Mouse (Mus musculus) lung, postnatal 14 days (tissue): ENCODE results near the gene Hoxa6.

Experiments
- DNase-seq: peaks from one replicate; pipeline ENCODE4 v3.0.0; 2021

Gene Hoxa6

DNA sequence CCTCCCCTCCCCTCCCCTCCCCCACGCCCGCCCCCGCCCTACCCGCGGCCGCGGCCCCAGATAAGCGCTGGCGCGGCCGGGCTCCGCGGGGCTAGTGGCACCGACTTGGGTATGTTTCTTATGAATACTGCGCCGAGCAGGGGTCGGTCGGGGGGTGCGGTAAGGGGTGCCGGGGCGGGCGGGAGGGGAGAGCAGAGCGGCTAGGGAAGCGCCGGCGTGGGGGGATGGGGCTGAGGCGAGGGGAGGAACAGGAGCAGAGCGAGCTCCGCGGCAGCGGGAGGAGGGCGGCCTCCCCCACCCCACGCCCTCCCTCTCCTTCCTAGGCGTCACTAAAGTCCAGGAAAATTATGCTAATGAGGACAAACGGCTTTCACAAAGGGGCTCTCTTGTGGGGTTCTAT, 32.7 kb downstream of the Hoxa6 start:
- DNase-seq: peak; percentile 75

DNA sequence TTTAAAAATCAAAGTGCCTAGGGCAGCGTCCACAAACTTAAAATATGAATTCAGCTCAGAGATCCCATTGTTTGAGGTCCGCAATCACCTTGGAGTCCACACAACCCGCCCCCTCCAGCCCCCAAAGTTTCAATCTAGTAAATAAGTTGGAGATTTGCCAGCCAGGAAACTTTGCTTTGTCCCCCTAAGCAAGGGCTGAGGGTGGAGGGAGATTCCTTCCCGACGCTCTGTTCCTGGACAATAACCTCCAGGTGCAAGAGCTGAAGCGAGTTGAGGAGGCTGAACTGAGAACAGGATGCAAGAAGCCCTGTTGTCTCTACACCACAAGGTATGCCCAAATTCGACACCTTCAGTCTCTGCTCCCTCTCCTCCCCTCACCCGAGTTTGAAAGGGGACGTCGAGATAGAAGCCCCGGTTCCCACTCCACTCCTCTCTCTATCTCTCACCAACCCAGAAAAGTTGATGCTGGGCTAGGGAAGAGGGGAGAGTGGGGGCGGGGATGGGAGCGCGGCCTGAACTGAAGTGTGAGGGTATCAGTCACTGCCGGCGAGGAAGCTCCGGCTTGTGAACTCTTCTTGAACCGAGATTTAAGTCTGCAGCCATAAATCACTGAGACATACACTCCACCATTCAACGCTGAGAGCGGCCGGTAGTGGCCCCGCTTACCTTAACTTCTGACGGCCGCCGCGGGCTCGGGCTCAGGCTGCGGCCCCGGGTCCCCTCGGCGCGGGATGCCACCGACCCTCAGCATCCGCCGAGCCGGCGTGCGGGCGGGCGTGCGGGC, 33.4 kb downstream of the Hoxa6 start:
- DNase-seq: no peak

DNA sequence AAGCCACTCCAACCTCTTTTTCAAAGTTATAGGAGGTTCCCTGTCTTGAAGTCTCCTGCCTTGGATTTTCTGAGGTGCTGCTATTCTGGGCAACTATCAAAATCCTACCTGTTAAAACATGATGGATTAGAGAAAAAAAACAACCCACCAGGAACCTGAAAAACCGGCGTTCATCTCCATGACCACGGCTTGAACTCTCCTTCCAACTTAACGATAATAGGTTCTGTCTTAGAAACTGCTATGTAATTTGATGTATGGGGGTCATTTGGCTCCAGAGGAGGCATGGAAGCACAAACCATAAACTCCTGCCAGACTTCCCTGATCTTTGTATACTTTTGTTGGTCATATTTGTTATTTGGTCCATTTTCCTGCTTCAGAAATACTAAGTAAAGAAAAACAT, 34.9 kb downstream of the Hoxa6 start:
- no peak for DNase-seq

DNA sequence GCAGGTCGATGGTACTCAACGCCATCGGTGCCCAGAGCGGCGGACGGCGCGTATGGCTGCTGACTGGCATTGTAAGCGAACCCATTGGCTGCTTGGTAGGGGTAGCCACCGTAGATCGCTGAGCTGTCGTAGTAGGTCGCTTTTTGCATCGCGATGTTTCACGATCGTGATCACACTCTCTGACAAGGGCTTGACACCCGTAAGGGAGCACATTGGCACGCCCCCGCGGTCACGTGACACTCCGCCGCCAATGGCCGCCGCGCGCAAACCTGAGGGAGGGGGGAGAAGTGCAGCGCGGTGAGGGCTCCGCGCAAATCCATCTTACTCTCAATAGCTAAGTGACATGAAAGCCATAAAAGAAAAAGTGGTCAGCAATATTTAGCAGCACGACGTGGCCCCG, 36.0 kb downstream of the Hoxa6 start:
- DNase-seq: peak; percentile 93

DNA sequence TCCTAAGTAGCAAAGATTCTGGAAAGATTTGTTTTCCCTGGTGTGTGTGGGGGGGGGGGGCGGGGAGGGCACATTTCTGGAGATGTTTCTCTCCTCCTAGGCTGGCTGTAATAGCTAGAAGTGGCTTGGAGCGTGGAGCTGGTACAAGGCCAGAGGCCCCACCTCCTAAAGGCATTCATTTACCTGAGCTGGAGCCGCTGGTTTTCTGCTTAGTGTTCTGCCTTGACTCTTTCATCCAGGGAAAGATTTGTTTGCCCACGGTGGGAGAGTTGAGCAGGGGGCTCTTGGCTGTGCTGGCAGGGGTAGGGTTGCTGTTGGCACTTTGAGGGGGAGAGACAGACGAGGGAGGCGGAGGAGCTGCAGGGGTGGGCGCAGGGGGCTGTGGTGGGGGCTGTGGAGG, 36.6 kb downstream of the Hoxa6 start:
- no peak for DNase-seq

DNA sequence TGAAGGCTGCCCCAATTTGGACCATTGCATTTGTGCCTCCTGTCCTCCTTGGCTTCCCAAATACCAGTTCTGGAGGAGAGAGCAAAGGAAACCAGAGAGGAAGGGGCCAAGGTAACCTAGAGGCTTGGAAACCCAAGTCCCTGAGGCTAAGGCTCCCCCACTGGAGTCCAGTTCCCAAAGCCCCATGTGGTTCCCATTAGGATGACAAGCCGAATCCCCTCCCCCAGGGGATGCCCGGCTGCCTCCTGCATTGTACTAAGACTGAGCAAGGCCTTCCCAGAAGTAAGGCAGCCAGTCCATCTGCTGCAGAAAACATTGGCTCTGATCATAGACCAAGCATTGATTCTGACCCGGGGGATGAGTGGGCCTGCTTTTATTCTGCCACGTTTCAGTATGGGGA, 37.2 kb downstream of the Hoxa6 start:
- no peak for DNase-seq

DNA sequence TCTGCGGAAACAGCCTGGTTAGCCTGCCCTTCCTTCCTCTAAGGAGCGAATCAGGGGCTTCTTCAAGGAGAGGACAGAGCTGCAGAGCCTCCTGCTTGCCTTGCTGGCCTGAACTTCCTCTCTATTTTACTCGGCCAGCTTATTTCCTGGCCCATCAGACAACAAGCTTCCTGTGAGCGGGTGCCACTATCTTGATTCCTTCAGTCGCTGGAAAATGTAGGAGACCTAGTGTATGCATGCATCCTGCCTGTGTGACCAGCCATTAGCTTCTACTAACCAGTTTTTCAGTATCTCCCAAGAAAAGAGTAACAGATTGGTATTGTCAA, 37.7 kb downstream of the Hoxa6 start:
- no peak for DNase-seq

DNA sequence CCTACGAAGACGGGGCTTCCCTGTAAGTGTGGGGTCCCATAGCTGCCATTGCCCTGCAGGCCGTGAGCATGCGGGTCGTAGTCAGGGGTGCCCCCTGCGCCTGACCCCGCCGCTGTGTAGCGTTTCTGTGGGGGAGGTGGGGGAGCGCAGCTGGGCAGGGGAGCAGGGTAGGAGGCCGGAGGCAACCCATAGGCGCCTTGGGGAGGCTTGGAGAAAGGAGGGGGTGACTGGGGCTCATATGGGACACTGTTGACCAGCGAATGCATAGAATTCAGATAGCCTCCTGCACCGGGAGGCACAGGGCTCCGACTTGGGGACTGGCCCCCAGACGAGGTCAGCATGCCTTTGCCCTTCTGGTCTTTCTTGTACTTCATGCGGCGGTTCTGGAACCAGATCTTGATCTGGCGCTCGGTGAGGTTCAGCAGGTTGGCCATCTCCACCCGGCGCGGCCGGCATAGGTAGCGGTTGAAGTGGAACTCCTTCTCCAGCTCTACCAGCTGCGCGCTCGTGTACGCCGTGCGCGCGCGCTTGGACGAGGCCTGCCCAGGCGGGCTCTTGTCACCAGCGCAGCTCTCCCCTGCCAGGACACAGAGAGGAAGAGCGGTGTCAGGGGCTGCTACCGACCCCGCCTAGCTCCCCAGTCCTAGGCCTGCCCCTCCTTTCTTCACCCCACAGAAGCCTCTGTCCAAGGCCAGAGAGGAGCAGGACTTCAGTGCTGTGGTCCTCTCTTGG, 38.2 kb downstream of the Hoxa6 start:
- no peak for DNase-seq

DNA sequence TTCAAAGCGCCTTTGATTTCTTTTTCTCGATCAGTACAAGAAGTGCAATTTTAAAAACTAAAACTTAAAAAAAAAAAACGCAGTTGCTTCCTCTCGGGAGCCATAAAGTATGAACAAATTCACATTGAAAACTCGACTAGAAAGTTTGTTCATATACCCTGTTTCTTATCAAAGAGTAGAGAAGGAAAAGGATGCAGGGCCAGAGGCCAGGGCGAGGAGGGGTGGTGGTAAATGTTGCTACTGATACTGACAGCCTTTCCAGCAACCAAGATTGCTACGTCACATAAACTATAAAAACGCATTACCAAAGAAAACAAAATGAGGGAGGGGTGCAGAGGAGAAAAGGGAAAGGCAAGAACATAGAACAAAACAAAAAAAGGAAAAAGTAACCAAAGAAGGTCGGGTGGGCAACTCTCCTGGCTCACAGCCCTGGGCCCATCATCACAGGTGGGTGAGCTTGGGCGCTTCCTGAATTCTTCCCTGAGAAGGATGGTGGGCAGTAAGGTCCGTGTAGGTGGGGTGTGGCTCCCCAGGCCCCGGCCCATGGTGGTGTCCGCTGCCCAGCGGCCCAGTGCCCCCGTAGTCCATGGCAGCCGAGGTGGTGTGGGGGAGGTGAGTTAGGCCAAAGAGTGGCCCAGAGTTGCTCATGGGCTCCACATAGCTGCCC, 38.9 kb downstream of the Hoxa6 start:
- DNase-seq: no peak

DNA sequence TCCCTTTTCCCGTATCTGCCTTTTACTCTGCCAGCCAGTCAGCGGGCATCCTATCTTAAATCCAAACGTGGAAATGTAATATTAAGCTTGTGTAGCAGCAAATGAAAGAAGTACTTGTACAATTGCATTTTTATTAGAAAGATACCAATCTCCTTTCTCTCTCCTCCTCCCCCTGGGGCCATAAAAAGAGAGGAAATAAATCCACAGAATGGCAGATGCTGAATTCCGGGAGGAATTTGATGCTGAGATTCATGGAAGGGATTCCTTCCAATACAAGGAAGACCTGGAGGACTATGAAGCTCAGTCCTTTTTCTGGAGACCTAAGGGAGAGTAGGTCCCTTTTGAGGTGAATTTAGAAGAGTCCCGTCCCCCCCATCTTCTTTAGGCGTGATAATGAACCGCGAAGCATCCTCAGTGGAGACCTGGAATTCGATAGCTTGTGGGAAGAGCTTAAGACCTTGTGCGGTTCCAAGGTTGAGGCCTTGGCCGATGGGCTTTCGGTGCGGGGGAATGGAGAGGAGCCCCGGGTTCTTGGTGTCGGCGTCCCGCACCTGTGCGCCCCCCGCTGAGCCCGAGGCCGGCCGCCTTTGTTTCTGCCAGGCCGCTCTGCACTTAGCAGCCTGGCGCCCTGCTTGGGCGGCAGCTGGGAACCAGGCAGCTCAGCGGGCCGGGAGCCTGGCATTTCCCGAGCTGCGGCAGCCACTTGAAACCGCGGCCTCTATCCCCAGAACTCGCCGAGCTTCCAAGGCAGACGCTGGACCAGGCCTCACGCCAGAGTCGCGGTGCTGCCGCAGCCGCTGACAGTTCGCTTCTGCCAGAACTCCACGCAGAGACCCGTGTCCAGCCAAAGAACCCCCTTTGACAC, 40.1 kb downstream of the Hoxa6 start:
- DNase-seq: no peak

DNA sequence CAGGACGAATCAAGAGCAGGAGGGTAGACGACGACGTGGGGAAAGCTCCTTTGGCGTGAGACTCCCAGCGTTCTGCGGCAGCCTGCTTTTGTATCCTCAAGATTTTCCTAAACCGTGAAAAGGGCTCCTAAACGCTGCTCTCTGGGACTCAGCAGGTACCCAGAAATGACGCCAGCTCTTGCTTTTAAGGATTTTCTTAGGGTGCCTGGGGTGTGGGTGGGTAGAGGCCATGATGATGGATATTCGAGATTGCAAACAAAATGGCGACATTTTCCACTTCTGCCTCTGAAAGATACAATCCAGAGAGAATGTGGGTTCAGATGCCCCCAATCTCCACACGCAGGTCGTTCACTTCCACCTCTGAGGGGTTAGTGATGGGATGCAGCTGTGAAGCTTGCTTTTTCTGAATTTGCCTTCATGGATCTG, 40.8 kb downstream of the Hoxa6 start:
- DNase-seq: no peak

DNA sequence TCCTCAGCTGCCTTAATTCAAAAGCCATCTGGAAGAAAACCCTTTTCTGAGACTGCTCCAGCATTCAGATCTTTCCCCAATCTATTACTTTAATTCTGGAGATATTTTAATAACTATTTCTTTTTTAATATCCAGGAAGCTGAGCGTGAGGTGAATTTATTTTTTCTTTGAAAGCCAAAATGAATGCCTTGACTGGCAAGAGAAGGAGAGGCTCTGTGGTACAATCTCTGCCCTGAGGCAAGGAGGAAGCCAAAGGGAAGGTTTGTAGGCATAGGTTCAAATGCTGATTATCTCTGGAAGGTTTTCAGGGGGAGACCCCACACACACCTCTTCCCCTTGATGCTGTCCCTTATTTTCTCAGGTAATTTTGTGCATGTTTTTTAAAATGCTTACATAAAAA, 41.3 kb downstream of the Hoxa6 start:
- DNase-seq: no peak

DNA sequence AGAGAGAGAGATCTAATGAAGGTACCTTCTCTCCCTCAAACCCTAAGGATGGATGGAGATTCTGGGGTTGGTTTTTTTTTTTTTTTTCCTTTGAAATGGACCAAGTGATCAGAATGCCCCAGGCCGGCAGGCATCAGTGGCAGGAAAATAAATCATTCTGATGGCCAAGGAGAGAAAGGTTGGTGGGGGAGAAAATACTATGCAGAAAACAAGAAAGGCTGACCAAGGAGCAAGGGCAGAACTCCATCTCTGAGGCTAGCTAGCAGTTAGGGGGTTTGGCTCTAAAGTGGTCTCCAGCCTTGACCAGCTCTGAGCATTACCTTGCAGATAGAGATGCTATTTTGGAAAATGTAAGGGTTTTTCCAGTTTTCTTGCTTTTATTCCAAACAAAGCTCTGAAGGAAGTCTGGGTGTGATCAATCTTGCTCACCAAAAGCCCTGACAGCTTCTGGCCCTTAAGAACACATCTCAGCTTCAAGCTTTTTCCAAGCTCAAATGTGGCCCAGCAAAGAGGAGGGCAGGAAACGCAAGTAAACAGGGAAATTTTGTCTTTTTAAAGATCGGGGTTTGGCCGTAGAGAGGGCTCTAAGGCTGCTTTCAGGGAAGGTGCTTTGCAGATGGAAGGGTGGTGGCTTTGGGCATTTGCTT, 42.0 kb downstream of the Hoxa6 start:
- DNase-seq: no peak

DNA sequence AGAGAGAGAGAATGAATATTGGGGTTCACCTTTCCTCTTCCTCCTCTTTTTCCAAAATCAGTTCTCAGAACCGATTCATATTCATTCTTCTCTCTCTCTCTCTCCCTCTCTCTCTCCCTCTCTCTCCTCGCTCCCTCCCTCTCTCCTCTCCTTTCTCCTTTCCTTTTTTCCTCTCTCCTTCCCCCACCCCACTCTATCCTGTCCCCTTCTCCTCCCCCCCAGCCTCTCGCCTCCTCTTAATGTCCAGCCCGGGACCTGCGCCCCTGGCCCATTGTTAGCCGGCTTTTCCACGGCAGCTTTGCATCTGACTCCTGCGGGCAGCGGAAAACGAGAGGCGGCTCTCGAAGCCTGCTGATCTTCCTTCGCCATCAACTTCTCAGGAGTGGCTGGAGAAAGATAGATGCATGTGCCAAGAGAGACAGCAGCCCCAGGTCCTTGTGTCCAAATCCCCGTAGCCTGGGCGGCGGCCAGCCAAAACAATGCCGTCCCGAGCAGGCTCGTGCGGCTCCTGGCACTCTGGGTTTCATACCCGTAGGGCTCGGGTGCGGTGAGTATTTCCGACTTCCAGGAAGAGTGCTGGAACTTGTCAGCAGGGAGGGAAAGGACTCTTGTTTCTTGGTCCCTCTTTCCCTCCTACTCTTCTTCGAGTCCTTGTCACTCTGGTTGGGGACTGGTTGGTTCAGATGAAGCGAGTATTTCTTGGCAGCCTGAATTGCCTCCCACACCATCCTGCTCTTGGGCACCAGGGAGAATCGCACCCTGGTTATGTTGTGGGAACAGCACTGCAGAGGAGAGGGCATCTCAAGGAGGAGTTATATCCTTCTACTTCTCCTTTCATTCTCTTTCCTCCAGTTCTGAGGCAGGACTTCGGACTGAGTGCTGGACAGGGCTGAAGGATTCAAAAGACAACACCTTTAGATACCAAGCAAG, 42.8 kb downstream of the Hoxa6 start:
- no peak for DNase-seq

DNA sequence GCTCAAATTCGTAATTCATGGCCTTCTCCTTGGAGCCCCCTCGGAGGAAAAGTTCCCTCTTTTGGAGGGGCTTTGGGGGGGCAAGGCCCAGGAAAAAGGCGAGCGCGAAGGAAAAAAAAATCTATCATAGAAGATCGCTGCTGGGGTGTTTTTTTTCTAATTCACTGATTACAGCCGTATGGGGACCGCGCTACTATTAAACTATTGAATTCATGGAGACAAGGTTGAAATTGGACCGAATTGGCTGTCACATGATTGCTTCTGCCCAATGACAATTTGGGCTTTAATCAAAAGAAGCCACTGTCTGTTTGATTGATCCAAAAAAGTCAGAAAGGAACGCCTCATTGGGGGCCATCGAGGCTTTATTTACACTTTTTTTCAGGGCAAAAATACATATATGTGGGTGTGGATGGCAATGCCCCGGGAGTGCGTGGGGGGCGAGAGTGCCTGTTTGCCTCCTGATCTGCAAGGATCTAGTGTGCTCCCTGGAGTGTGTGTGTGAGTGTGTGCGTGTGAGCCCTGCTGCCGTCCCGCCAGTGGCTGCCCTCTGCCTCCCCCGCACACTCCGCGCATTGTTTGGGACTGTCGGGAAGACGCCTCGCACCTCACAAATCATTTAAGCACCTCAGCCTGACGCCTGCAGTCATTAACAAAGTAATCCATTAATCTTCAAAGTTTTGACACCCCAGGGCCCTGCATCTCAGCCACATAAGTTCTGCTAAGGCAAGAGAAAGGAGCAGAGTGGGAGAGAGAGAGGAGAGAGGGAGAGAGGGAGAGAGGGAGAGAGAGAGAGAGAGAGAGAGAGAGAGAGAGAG, 43.7 kb downstream of the Hoxa6 start, which contains the start of gene Hoxa2:
TSS of gene Hoxa2 (minus strand) at position 206 of the 815 bp plus-strand sequence.
- DNase-seq: no peak

DNA sequence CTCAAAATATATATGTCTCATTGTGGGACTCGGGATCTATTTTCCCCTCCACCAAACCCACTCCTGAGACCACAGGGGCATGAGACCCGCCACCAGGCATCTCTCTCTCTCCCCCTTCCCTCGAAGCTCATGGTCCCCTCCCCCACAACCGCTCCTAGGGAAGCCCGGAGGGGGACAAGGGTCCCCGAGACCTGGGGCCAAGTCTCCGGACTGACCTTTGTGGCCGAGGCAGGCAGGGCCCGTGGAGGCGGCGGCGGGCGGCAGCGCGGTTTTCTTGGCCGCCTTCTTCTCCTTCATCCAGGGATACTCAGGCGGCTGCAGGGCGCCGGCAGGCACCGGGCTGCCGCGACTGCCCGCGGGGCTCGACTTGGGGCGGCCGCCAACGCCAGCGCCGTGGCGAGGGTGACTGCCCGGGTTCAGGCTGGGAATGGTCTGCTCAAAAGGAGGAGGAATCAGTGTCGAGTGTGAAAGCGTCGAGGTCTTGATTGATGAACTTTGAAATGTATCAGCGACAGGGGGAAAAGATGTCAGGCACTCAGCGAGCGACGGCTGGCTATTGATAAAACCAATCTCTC, 44.4 kb downstream of the Hoxa6 start:
- peak; percentile 38 for DNase-seq

DNA sequence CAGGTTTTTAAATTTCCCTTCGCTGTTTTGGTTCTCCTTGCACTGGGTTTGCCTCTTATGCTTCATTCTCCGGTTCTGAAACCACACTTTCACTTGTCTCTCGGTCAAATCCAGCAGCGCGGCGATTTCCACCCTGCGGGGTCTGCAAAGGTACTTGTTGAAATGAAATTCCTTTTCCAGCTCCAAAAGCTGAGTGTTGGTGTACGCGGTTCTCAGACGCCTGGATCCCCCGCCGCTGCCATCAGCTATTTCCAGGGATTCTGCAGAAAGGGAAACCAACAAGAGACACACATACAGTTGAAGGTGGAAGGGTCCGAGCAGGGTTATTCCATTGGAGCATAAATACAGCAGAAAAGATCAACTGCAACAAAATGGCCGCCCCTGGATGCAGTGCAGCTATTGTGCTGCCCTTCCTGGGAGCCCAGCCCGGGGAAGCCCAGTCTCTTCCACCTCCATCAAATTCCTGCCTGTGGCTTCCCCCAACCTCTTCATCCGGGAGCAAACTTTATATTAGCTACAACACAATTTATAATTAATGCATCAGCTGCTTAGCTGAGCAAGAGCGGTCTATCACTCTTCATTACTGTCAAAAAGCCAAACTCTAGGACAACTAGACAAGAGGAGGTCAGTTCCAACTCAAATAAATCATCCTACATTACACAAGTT, 45.0 kb downstream of the Hoxa6 start:
- no peak for DNase-seq

DNA sequence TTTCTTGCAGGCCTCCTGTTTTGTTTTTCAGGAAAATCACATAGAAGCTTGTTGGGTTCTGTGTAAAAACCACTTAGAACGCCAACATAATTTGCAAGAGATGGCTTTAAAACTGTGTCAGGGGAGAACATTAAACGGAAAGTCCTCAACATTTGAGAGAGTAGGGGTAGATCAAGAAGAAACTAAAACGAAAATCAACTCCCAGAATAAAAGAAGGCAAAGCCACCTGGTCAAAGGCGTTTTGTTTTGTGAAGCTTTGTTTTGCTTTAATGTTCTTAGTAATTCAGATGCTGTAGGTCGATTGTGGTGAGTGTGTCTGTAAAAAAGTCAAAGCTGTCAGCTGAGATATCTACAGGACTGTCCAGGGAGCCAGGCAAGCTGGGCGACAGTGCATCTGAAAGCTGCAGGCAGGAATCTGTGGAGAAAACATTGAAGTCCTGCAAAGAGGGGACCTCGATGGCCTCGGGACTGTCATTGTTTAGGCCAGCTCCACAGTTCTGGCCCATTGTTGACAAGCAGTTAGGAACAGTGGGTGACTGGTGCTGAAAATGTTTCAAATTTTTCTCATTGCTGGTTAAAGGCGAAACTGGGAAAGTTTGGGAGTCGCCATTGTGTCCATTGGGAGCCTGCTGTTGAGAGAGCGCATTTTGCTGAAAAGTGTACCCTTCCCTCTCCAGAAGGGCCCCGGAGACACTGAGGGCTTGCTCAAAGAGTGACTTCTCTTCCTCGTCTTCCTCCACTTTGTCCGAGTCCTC, 45.7 kb downstream of the Hoxa6 start:
- DNase-seq: no peak

DNA sequence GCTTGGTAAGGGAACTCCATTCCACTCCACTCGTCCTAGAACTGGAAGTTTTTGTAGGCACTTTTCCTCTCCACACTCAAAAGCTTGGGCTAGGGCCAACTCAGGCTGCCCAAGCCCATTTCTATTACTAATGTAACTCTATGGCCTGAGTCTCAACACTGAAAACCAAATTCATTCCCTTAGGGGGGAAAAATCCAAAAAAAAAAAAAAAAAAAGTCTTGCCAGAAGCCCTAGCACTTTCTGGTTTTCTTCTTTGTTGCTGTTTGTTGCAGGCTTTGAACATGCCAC, 46.5 kb downstream of the Hoxa6 start:
- DNase-seq: peak; percentile 47
